Mouse (Mus musculus): ENCODE measurements around the gene AC141477.1. TPM values are rescaled to one million over a fixed set of nuclear protein-coding genes. Genes with fewer than 3 reads are reported as not detected.

Gene AC141477.1
- polyA plus RNA-seq, 2 experiments, result not detected

DNA sequence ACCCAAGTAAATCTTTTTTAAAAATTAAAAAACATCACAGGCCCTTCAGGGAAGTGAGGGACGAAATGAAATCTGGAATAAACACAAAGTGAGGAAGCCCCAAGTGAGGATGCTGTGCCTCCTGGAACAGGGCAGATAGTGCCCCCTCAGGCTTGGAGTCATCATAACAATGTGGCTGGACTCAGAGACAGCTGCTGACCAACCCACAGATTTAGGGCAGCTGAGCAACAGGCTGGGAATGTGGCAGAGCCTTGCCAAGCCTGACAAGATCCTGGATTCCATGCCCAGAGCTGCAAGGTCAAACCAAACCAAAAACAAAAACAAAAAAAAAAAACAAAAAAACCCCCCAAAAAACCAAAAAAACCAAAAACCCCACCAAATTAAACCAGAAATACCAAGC is 21.0 kb upstream of the AC141477.1 start:
- Histone ChIP-seq H3K4me1 (replicated peaks; ENCODE audit: control insufficient read depth in 2 of 2, insufficient read depth in 2 of 2, low read length in 1 of 2) (no peaks in the 10 kb centered on the region), H3K9me3 (ENCODE audit: control insufficient read depth, low read length) (no peaks in the 10 kb centered on the region), H3K4me2 (ENCODE audit: low read depth) (no peak overlapping the region), H3K4me3 (ENCODE audit: insufficient read depth in 1 of 2, low read depth in 2 of 2, low read length in 2 of 2) (no peak overlapping the region), H3K27me3 (ENCODE audit: control insufficient read depth, insufficient read depth, low read length) (no peaks in the 10 kb centered on the region), H3K9ac (replicated peaks) (no peak overlapping the region), H3K27ac (no peak overlapping the region), H3K36me3 (replicated peaks; ENCODE audit: control insufficient read depth, insufficient read depth, low read depth) (no peaks in the 10 kb centered on the region)
- no peak for TF ChIP-seq EP300 (IDR thresholded peaks at IDR 0.05; ENCODE audit: low read depth)
- no peak for TF ChIP-seq CTCF (IDR thresholded peaks at IDR 0.05; ENCODE audit: low read depth)
- DNase-seq (ENCODE audit: low read depth in 3 of 3, low spot score in 3 of 3), result no peak
- ATAC-seq (ENCODE audit: insufficient read depth), result no peak
- 57% methylated on average over 1 of the region's 1 CpGs for WGBS (ENCODE audit: insufficient replicate concordance)

- no peak for TF ChIP-seq EP300 (IDR thresholded peaks at IDR 0.05; ENCODE audit: low read depth)
- TF ChIP-seq CTCF (IDR thresholded peaks at IDR 0.05; ENCODE audit: low read depth), result peak; percentile 80
- Histone ChIP-seq H3K4me1 (replicated peaks; ENCODE audit: control insufficient read depth in 2 of 2, insufficient read depth in 2 of 2, low read length in 1 of 2) (no peaks in the 10 kb centered on the region), H3K9ac (replicated peaks) (no peak overlapping the region), H3K27me3 (ENCODE audit: control insufficient read depth, insufficient read depth, low read length) (no peaks in the 10 kb centered on the region), H3K4me3 (ENCODE audit: insufficient read depth in 1 of 2, low read depth in 2 of 2, low read length in 2 of 2) (no peak overlapping the region), H3K9me3 (ENCODE audit: control insufficient read depth, low read length) (no peaks in the 10 kb centered on the region), H3K36me3 (replicated peaks; ENCODE audit: control insufficient read depth, insufficient read depth, low read depth) (no peaks in the 10 kb centered on the region), H3K27ac (no peak overlapping the region), H3K4me2 (ENCODE audit: low read depth) (no peak overlapping the region)
- no peak for DNase-seq (ENCODE audit: low read depth in 3 of 3, low spot score in 3 of 3)
- no peak for ATAC-seq (ENCODE audit: insufficient read depth)
- 37% methylated on average over 5 of the region's 5 CpGs for WGBS (ENCODE audit: insufficient replicate concordance)
Observed at GRCm38 (mm10) chr10:76455289-76455688, 15.0 kb upstream of the AC141477.1 start.

GRCm38 (mm10) chr10:76448851-76449250 is 8.6 kb upstream of the AC141477.1 start, which contains the start of gene 2610028H24Rik:
Gene 2610028H24Rik, plus strand, starts transcription at chr10:76449081.
- Histone ChIP-seq H3K4me1 (replicated peaks; ENCODE audit: control insufficient read depth in 2 of 2, insufficient read depth in 2 of 2, low read length in 1 of 2) (peaks cover 16 to 19% of the 10 kb centered on the region in 2 experiments), H3K9ac (replicated peaks) (no peak within 1 kb of the TSS), H3K27me3 (ENCODE audit: control insufficient read depth, insufficient read depth, low read length) (no peaks in the 10 kb centered on the region), H3K36me3 (replicated peaks; ENCODE audit: control insufficient read depth, insufficient read depth, low read depth) (no peaks in the 10 kb centered on the region), H3K9me3 (ENCODE audit: control insufficient read depth, low read length) (no peaks in the 10 kb centered on the region), H3K27ac (no peak within 1 kb of the TSS), H3K4me3 (ENCODE audit: insufficient read depth in 1 of 2, low read depth in 2 of 2, low read length in 2 of 2) (no peak within 1 kb of the TSS), H3K4me2 (ENCODE audit: low read depth) (no peak within 1 kb of the TSS)
- TF ChIP-seq CTCF (IDR thresholded peaks at IDR 0.05; ENCODE audit: low read depth), result no peak
- TF ChIP-seq EP300 (IDR thresholded peaks at IDR 0.05; ENCODE audit: low read depth), result no peak
- ATAC-seq (ENCODE audit: insufficient read depth) (no peak), DNase-seq (ENCODE audit: low read depth in 3 of 3, low spot score in 3 of 3) (no peak)
- WGBS (ENCODE audit: insufficient replicate concordance), result 67% methylated on average over 5 of the region's 5 CpGs

DNA sequence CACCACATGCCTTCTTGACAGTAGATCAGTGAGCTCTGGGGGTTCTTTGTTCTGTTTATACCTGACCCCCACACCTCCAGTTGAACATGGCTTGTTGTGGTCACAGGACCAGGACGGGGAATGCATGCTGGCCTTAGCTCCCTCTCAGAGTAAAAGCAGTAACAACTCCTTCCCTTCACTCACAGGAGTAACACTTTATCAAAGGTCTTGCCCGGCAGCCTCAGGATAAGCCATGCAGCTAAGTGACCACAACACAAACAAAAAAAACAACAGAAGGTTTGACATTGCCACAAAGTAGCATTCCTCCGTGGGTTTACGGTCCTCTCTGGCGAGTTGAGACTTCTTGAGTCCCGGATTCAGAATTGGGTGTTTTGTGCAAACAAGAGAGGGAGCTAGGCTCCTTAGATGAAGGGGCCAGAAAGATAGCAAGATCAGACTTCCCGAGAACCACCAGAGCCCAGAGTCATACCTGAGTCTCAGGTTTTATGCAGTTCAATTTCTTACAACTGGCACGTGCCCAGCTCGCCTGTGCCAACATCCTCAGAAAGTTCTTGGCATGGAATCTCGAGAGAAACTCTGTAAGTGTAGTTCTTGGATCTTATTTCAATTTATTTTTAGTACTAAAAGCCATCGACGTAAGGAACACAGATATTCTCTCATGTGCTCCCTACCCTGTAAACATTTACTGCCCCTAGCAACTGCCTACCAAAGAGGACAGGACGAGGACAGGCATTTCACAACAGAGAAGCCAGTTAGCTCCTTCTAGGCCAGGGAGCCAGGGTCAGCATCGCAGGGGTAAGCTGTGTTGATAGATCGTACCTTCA is 7.4 kb upstream of the AC141477.1 start:
- H3K4me3 ChIP-seq (ENCODE audit: insufficient read depth in 1 of 2, low read depth in 2 of 2, low read length in 2 of 2), result no peak overlapping the region
- no peaks in the 10 kb centered on the region for H3K27me3 ChIP-seq (ENCODE audit: control insufficient read depth, insufficient read depth, low read length)
- ATAC-seq (ENCODE audit: insufficient read depth) (no peak), DNase-seq (ENCODE audit: low read depth in 3 of 3, low spot score in 3 of 3) (no peak)
- no peak overlapping the region for H3K9ac ChIP-seq (replicated peaks)
- WGBS (ENCODE audit: insufficient replicate concordance), result 59% methylated on average over 15 of the region's 15 CpGs
- no peak overlapping the region for H3K27ac ChIP-seq
- H3K4me1 ChIP-seq (replicated peaks; ENCODE audit: control insufficient read depth in 2 of 2, insufficient read depth in 2 of 2, low read length in 1 of 2), result peaks cover 22 to 27% of the 10 kb centered on the region in 2 experiments
- H3K4me2 ChIP-seq (ENCODE audit: low read depth), result no peak overlapping the region
- H3K9me3 ChIP-seq (ENCODE audit: control insufficient read depth, low read length), result no peaks in the 10 kb centered on the region
- no peaks in the 10 kb centered on the region for H3K36me3 ChIP-seq (replicated peaks; ENCODE audit: control insufficient read depth, insufficient read depth, low read depth)
- no peak for TF ChIP-seq CTCF (IDR thresholded peaks at IDR 0.05; ENCODE audit: low read depth)
- no peak for TF ChIP-seq EP300 (IDR thresholded peaks at IDR 0.05; ENCODE audit: low read depth)

DNA sequence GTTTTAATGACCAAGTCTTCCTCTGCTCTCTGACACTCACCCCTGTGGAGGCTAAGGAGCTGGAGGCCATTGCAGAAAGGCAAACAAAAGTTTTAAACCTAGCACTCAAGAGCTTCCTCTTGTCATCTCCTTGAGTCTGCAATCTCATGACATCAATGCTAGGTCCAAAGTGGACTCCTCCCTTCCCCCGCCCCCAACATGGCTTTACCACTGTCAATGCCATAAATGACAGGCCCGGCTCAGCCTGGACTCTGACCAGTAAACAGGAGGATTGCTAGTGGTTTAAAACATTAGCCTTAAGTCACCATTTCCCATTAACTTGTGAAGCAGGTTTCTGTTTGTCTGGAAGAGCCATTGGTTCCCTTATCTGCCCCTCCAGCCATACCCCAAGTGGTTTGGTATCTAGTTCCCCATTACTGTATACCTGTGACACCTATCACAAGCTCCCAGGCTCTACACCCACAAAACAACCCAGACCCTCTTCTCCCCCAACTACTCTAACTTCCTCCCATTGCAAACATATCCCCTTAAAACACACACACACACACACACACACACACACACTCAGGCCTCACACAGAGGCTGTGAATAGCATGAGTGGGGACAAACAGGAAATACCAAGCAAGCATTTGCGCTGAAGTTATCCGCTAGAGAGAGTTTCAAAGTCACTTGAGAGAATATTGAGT is 5.9 kb upstream of the AC141477.1 start:
- peaks cover 28 to 33% of the 10 kb centered on the region in 2 experiments for H3K4me1 ChIP-seq (replicated peaks; ENCODE audit: control insufficient read depth in 2 of 2, insufficient read depth in 2 of 2, low read length in 1 of 2)
- no peak overlapping the region for H3K9ac ChIP-seq (replicated peaks)
- ATAC-seq (ENCODE audit: insufficient read depth) (no peak), DNase-seq (ENCODE audit: low read depth in 3 of 3, low spot score in 3 of 3) (peak in 2 of 3 experiments; percentile 20 to 28)
- no peaks in the 10 kb centered on the region for H3K9me3 ChIP-seq (ENCODE audit: control insufficient read depth, low read length)
- H3K4me2 ChIP-seq (ENCODE audit: low read depth), result no peak overlapping the region
- TF ChIP-seq CTCF (IDR thresholded peaks at IDR 0.05; ENCODE audit: low read depth) (no peak), EP300 (IDR thresholded peaks at IDR 0.05; ENCODE audit: low read depth) (0 out of 2 replicates have a peak, but pooled peaks have one; percentile 24)
- no peak overlapping the region for H3K4me3 ChIP-seq (ENCODE audit: insufficient read depth in 1 of 2, low read depth in 2 of 2, low read length in 2 of 2)
- H3K27me3 ChIP-seq (ENCODE audit: control insufficient read depth, insufficient read depth, low read length), result no peaks in the 10 kb centered on the region
- no peaks in the 10 kb centered on the region for H3K36me3 ChIP-seq (replicated peaks; ENCODE audit: control insufficient read depth, insufficient read depth, low read depth)
- 11% methylated on average over 4 of the region's 4 CpGs for WGBS (ENCODE audit: insufficient replicate concordance)
- peak overlapping the region; percentile 8 for H3K27ac ChIP-seq

All from liver, embryonic 14.5 days (tissue).